Mouse (Mus musculus) midbrain, embryonic 16.5 days (tissue): ENCODE results near the gene Pnpla2. TPM values are rescaled to one million over a fixed set of nuclear protein-coding genes. Genes with fewer than 3 reads are reported as not detected.

Experiments
- ATAC-seq: fragments of 200-750 bp; cut with Nextera tagmentation; 2 replicates; pipeline ENCODE4 v1.8.0; 2017; ENCODE audit warnings: moderate TSS enrichment
- H3K27ac ChIP-seq: fragments of 300-500 bp; sonication (generic); 2 replicates; pipeline ENCODE4 v1.5.1; 2014; ENCODE audit warnings: mild to moderate bottlenecking, low read length, mixed read lengths
- H3K27me3 ChIP-seq: fragments of 300-500 bp; sonication (generic); 2 replicates; pipeline ENCODE4 v1.6.1; 2014; ENCODE audit warnings: low read depth, low read length, mixed read lengths; ENCODE audit not compliant: control insufficient read depth, insufficient read depth
- H3K36me3 ChIP-seq: fragments of 300-500 bp; sonication (generic); 2 replicates; pipeline ENCODE4 v1.6.1; 2014; ENCODE audit warnings: mild to moderate bottlenecking, low read length, moderate library complexity, mixed read lengths; ENCODE audit not compliant: control insufficient read depth, insufficient read depth
- H3K4me1 ChIP-seq: fragments of 300-500 bp; sonication (generic); 2 replicates; pipeline ENCODE4 v1.6.1; 2014; ENCODE audit warnings: mild to moderate bottlenecking, low read length, mixed read lengths; ENCODE audit not compliant: control insufficient read depth, insufficient read depth
- H3K4me2 ChIP-seq: fragments of 300-500 bp; sonication (generic); 2 replicates; pipeline ENCODE4 v1.6.1; 2014; ENCODE audit warnings: mild to moderate bottlenecking, low read length, mixed read lengths
- H3K4me3 ChIP-seq: fragments of 300-500 bp; sonication (generic); 2 replicates; pipeline ENCODE4 v1.5.1; 2014; ENCODE audit warnings: low read depth, mild to moderate bottlenecking, low read length, moderate library complexity, mixed read lengths
- H3K9ac ChIP-seq: fragments of 300-500 bp; sonication (generic); 2 replicates; pipeline ENCODE4 v1.6.1; 2014; ENCODE audit warnings: low read depth, low read length, mixed read lengths
- H3K9me3 ChIP-seq: fragments of 300-500 bp; sonication (generic); replicated peaks from 2 replicates; pipeline ENCODE4 v1.6.1; 2014; ENCODE audit warnings: mild to moderate bottlenecking, low read length, mixed read lengths; ENCODE audit not compliant: control insufficient read depth, poor library complexity, severe bottlenecking
- WGBS: fragments of 180-500 bp; shearing (Covaris S2); extraction: QIAGEN DNeasy Blood & Tissue Kit; methylation state at CpG from one replicate; pipeline ENCODE4 v1.1.7; 2014; 5-methylcytosine and 5-hydroxymethylcytosine counted together
- polyA plus RNA-seq: library from polyadenylated mRNA; unstranded; fragments of >200 nt; fragmentation: Nextera tagmentation; extraction: Ambion mirVana; gene quantifications from 2 replicates; pipeline ENCODE4 v1.2.1, GENCODE M21; 2015

Gene Pnpla2
- polyA plus RNA-seq, 1 experiment from 2014 or later: 17.7 TPM

DNA sequence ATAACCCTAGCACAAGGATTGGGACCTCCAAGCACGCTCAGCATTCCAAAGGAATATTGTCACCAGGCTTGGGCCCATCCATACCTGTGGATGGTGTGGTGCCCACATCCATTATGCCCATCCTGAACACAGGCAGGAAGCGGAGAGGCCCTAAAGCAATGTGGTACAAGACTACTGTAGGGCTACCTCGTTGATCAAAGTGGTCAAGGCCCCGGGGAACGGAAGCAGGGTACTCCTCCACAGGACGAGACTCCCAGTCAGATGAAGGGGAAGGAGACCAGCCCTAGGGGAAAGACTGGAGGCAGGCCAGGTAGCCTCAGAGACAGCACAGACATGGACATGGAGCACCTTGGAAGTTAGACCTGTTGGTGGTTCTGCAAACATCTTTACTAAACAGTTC lies 17.8 kb downstream of the Pnpla2 start:
- Histone ChIP-seq H3K4me3 (no peak overlapping the region), H3K4me1 (peaks cover 42% of the 10 kb centered on the region), H3K9ac (no peak overlapping the region), H3K4me2 (no peak overlapping the region), H3K27ac (no peak overlapping the region), H3K27me3 (peaks cover 12% of the 10 kb centered on the region), H3K36me3 (peaks cover 11% of the 10 kb centered on the region), H3K9me3 (no peaks in the 10 kb centered on the region)
- no peak for ATAC-seq
- 91% methylated on average over 6 of the region's 6 CpGs for WGBS

DNA sequence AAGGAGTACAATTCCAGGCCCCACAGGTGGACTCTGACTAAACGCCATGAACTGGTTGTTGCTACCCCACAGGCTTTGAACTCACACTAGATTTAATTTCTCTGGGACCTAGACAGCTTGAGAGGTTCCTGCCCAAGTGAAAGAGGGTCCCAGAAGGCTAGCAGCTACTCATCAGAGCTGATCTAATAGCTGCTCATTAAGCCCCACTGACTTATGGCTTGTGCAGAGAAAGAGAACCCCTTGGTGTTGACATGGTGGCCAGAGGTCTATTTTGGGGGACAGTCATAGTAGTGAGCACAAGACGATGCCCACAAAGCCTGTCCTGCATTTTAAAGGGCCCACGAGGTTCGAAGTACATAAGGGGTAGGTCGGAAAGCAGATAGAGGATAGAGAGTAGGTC lies 19.2 kb downstream of the Pnpla2 start:
- Histone ChIP-seq H3K27ac (no peak overlapping the region; the same call in 1 of the 2 replicates), H3K4me1 (peaks cover 30% of the 10 kb centered on the region)
- WGBS: 13% methylated on average over 5 of the region's 5 CpGs

DNA sequence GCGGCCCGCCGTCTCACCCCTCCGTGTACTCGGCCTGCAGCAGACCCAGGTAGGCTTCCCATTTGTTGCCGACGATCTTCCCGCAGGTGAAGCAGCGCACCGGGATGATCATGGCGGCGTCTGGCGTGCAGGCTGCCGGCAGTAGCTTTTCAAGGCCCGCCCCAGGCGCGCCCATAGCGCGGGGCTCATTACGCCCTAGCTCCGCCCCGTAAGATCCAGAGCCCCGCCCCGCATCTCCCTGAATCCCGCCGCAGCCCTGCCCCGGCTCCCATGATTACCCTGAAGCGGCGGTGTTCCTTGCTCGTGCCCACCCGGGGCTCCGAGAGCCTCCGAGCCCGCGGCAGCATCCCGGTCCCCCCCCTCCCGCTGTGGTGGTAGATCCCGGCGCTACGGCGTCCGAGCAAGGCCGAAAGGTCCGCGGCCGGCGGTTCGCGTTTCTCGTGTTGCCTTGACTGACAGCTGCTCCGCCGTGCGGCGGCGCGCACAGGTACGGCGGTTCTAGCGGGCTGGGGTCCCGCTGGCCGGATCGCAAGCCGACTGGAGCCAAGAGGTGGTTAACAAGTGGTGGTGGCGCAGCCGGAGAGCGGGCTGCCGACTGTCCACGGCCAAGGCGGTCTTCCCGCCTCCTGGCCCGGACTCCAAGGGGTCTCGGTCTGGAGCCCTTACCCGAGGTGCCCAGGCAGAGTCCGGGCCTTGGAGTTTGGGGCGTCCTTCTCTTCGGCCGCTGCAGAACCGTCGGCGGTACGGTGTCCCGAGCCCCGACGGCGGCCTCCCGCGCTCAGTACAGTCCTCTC lies 20.2 kb downstream of the Pnpla2 start, which contains the start of the genes Polr2l and Tspan4:
Gene Polr2l (minus strand): TSS at position 122 of the 794 bp plus-strand sequence.
Gene Tspan4 (plus strand): TSS at position 230 of the 794 bp plus-strand sequence.
- peak within 1 kb of the TSS; percentile 90 for H3K9ac ChIP-seq
- peaks cover 19% of the 10 kb centered on the region for H3K4me1 ChIP-seq
- under 1% methylated on average over 77 of the region's 87 CpGs for WGBS
- peak within 1 kb of the TSS; percentile 98 for H3K4me2 ChIP-seq
- ATAC-seq: peak; percentile 85
- peak within 1 kb of the TSS; percentile 65 for H3K4me3 ChIP-seq
- peak within 1 kb of the TSS; percentile 86 for H3K27ac ChIP-seq
- H3K27me3 ChIP-seq: peaks cover 14% of the 10 kb centered on the region
- peaks cover 8% of the 10 kb centered on the region for H3K36me3 ChIP-seq
- no peaks in the 10 kb centered on the region for H3K9me3 ChIP-seq

More for the DNA sequence above, 19.2 kb downstream of the Pnpla2 start:
- Histone ChIP-seq H3K9ac (peak overlapping the region; percentile 90), H3K36me3 (peaks cover 11% of the 10 kb centered on the region), H3K4me2 (peak overlapping the region; percentile 98), H3K27me3 (peaks cover 14% of the 10 kb centered on the region), H3K4me3 (peak overlapping the region; percentile 65), H3K9me3 (no peaks in the 10 kb centered on the region)
- no peak for ATAC-seq

DNA sequence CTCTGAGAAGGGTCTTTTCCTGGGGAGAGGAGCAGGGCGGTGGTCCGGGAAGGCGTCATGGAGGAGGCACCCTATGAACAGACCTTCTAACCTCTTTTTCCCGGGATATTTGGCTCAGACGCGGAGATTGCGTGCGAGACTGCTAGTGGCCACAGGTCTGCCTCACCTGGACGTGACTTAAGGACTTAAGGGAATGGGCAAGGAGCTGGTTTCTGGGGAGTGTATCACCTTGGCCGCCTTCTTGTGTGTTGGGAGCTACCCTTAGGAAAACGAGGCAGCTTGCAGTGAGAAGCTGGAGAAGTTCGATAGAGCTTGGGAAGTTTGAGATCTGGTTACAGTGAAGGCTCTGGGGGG lies 20.8 kb downstream of the Pnpla2 start:
- Histone ChIP-seq H3K4me2 (peak overlapping the region; percentile 98), H3K27ac (no peak overlapping the region; the same call in 1 of the 2 replicates)
- WGBS: 2% methylated on average over 12 of the region's 12 CpGs

DNA sequence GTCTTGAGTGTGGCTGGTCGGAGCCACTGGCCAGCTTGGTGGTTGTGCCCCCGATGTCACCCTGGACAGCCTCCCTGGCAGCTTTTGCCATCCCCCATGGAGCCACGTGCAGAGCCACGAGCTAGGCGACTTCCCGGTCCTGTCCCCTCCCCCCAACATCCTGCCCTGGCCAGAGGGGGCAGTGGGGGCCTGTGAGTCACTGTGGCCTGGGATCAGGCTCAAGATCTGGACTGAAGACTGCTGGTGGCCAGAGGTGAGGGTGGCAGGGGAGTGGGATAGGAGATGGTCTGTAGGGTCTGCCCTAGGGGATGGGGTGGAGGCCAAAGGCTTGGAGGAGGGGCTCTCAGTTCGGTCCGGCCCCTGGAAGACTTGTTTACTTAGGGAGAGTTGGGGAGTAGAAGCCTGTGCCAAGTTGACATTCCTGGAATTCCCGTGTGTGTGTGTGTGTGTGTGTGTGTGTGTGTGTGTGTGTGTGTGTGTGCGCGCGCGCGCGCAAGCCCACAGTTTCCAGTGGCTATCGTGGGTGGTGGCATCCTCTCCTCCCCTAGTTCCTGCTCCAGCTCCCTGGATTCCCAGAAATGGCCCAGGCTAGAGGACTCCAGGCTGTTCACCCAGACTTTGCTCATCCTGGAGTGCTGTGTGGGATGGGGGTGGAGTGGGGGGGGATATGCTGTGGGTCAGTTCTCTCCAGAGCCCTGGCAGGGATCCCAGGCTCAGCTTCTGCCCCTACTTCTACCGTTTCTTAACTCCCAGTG lies 21.4 kb downstream of the Pnpla2 start:
- peak overlapping the region; percentile 6; the same call in 1 of the 2 replicates for H3K4me3 ChIP-seq
- ATAC-seq: 0 out of 2 replicates have a peak, but pooled peaks have one; percentile 2
- peaks cover 14% of the 10 kb centered on the region for H3K27me3 ChIP-seq
- H3K4me1 ChIP-seq: peaks cover 24% of the 10 kb centered on the region
- H3K4me2 ChIP-seq: peak overlapping the region; percentile 98
- no peaks in the 10 kb centered on the region for H3K9me3 ChIP-seq
- peak overlapping the region; percentile 51; the same call in 1 of the 2 replicates for H3K27ac ChIP-seq
- WGBS: 5% methylated on average over 17 of the region's 17 CpGs
- 0 out of 2 replicates have a peak overlapping the region, but pooled peaks have one; percentile 5 for H3K9ac ChIP-seq
- peaks cover 7% of the 10 kb centered on the region; the same call in 1 of the 2 replicates for H3K36me3 ChIP-seq

More for the DNA sequence above, 20.8 kb downstream of the Pnpla2 start:
- ATAC-seq: no peak
- Histone ChIP-seq H3K9ac (peak overlapping the region; percentile 90), H3K9me3 (no peaks in the 10 kb centered on the region), H3K36me3 (peaks cover 7% of the 10 kb centered on the region; the same call in 1 of the 2 replicates), H3K4me3 (peak overlapping the region; percentile 65), H3K4me1 (peaks cover 21% of the 10 kb centered on the region), H3K27me3 (peaks cover 14% of the 10 kb centered on the region)

DNA sequence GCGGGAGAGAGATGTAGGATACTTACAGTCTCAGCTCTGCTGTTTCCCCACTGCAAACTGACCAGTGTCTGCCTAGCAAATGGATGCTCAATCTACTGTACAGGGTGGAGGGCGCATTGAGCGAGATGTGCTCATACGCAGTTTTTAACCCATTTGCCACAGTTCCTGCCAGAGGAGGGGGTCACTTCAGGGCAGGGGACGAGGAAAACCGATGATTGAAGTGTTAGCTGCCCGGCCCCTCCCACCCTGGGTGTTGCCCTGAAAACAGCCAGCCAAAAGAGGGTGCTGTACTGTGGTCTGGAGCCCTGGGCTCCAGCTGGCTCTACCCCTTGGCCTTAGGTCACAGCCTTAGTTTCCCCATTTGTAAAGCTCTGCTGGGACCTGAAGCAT lies 22.0 kb downstream of the Pnpla2 start:
- H3K36me3 ChIP-seq: peaks cover 7% of the 10 kb centered on the region; the same call in 1 of the 2 replicates
- 25% methylated on average over 7 of the region's 7 CpGs for WGBS
- H3K4me1 ChIP-seq: peaks cover 24% of the 10 kb centered on the region
- 0 out of 2 replicates have a peak overlapping the region, but pooled peaks have one; percentile 26 for H3K27ac ChIP-seq
- H3K9me3 ChIP-seq: no peaks in the 10 kb centered on the region
- peaks cover 14% of the 10 kb centered on the region for H3K27me3 ChIP-seq
- ATAC-seq: no peak
- no peak overlapping the region for H3K9ac ChIP-seq
- H3K4me3 ChIP-seq: no peak overlapping the region
- no peak overlapping the region for H3K4me2 ChIP-seq

DNA sequence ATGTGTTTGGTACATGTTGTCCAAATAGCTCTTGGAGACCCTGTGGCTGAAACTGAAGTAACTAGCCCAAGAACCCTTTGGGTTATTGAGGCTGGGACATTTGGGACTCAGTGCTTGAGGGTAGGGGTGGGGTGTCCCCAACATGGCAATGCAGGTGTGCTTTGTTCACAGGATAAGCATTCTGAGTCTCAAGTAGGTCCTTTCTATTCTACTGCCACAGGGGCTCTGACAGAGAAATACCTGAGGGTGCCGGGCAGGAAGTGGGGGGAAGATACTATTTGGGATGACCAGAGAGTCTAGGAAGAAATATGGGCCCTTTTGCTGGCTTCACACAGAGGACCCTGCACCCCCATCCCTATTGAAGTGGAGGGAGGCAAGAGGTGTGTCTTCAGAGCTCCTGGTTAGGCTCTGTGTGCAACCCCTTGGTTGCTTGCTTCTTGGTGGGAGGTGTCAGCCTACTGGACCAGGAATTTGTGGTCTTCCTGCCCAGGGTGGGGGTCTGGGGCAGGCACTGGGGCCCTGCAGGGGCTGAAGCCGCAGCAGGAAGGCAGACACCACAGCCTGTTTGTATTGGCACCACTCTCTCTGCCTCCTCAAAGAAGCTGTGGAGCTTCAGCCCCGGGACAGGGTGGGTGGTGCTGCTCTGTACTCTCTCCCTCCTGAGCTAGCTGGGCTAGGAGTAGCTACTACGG lies 22.7 kb downstream of the Pnpla2 start:
- no peak overlapping the region for H3K27ac ChIP-seq
- H3K9me3 ChIP-seq: no peaks in the 10 kb centered on the region
- no peak overlapping the region for H3K9ac ChIP-seq
- H3K4me2 ChIP-seq: no peak overlapping the region
- 60% methylated on average over 4 of the region's 4 CpGs for WGBS
- no peak overlapping the region for H3K4me3 ChIP-seq
- no peak for ATAC-seq
- peaks cover 14% of the 10 kb centered on the region for H3K27me3 ChIP-seq
- H3K4me1 ChIP-seq: peaks cover 30% of the 10 kb centered on the region
- peaks cover under 1% of the 10 kb centered on the region; the same call in 1 of the 2 replicates for H3K36me3 ChIP-seq

DNA sequence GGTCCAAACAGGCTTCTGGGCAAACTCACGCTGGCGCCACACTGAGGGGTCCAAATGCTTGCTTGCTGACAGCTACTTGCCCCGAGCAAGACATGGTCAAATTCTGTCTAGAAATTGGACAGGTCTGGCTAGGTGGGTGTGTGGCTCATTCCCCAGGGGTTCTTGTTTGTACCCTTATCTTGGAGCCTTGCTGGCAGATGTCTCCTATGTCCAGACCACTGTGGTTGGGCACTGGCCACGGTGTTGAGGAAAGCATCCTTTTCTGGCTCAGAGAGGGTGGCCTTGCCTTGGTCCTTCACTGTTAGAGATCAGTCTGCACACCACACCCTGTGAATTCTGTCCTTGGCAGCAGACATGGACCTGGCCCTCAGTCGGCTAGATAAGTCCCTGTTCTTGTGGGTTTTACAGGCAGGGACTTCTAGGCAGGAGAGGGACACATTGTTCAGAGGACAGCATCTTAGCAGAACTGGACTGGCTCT lies 23.3 kb downstream of the Pnpla2 start:
- 78% methylated on average over 5 of the region's 5 CpGs for WGBS
- ATAC-seq: no peak
- Histone ChIP-seq H3K27ac (no peak overlapping the region), H3K27me3 (peaks cover 14% of the 10 kb centered on the region), H3K9ac (no peak overlapping the region), H3K36me3 (no peaks in the 10 kb centered on the region), H3K9me3 (no peaks in the 10 kb centered on the region), H3K4me2 (no peak overlapping the region), H3K4me1 (peaks cover 36% of the 10 kb centered on the region), H3K4me3 (no peak overlapping the region)
